Mouse (Mus musculus) cortical plate, adult 2 months (tissue): ENCODE results near the gene Palld.

ENCODE experiments used
- CTCF ChIP-seq: fragments of 200-500 bp; IDR thresholded peaks from 2 replicates; pipeline ENCODE4 v1.5.1; 2011; ENCODE audit warnings: mild to moderate bottlenecking, control low read depth, low read length; ENCODE audit not compliant: insufficient read depth; ENCODE audit errors: extremely low read depth
- POLR2A ChIP-seq: fragments of 200-500 bp; IDR thresholded peaks from 2 replicates; pipeline ENCODE4 v1.6.1; 2011; ENCODE audit warnings: mild to moderate bottlenecking, low read length, control low read depth; ENCODE audit not compliant: insufficient read depth; ENCODE audit errors: extremely low read depth

- TF ChIP-seq CTCF (no peak), POLR2A (no peak)
These were observed 79.3 kb downstream of the Palld start for GRCm38 (mm10) chr8:61823157-61823556.
